Mouse (Mus musculus) gonadal fat pad, adult 2 months (tissue): ENCODE measurements around the gene Kdm4c. TPM values are rescaled to one million over a fixed set of nuclear protein-coding genes. Genes with fewer than 3 reads are reported as not detected.
"Not testable (repeated sequence)": the region's sequence is repeated elsewhere in the genome, so short reads cannot be mapped to it uniquely, and the experiment has no call there.

Experiments used
- DNase-seq: peaks from one replicate; pipeline ENCODE4 v3.0.0-alpha.2; 2012; ENCODE audit warnings: low read depth
- polyA plus RNA-seq: library from polyadenylated mRNA; depleted of rRNA; stranded (reverse); fragments of >200 nt; gene quantifications from 2 replicates; pipeline ENCODE4 v1.2.3, GENCODE M21; 2012; rRNA removed

The Kdm4c gene
- 3.3 and 4.2 TPM in 2 replicates for polyA plus RNA-seq

DNA sequence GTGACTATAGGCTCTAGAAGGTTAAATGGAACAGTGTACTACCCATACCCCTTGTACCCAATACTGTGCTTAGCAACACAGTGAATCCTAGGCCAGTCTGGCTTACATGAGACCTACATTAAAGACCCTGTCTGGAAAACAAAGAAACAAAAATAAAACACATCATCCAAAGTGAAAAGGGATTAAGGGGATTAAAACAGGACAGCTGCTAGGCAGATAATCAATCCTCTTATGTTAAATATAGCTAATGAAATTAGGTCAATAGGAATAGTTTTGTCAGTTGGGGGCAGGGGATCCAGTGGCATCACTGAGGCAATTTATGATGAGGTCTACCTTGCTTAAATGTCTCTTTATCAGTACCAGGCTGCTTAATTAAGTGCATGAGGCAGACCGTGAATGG is at the start of gene Kdm4c:
TSS of gene Kdm4c (plus strand) at position 322 of the 400 bp plus-strand sequence.
- DNase-seq, result no peak

DNA sequence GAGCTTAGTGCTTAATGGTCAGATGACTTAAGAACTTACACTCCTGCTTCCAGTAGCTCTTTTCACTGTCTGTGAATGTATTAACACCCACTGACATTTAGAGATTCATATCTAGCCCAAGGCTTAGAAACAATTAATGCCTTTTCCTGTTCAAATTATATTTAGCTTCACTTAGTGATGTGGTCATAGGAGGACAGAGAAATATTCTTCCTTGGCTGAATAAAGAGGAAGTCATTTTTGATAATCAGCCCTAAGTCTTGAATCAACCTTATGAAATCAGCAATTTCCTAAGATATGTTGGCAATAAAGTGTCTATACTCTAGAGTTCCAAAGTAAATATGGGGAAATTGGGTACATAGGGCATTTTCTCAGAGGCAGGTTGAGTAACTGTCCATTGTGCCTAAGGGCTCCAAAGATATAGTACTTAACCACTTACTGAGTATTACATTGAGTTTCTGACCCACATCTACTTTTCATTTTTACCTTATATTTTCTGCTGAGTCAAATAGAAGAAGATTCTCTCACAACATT is 41.0 kb upstream of the Kdm4c start:
- peak; percentile 79 for DNase-seq

DNA sequence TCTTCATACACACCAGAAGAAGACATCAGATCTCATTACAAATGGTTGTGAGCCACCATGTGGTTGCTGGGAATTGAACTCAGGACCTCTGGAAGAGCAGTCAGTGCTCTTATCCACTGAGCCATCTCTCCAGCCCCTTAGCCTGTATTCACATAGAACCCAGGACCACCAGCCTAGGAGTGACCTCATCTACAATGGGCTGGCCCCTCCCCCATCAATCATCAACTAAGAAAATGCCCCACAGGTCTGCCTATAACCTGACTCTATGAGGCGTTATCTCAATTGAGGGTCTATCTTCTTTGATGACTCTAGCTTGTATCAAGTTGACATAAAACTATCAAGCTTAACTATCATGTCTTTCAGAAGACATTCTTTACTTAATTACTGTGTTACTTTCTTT is 20.5 kb upstream of the Kdm4c start:
- not testable (repeated sequence) for DNase-seq

DNA sequence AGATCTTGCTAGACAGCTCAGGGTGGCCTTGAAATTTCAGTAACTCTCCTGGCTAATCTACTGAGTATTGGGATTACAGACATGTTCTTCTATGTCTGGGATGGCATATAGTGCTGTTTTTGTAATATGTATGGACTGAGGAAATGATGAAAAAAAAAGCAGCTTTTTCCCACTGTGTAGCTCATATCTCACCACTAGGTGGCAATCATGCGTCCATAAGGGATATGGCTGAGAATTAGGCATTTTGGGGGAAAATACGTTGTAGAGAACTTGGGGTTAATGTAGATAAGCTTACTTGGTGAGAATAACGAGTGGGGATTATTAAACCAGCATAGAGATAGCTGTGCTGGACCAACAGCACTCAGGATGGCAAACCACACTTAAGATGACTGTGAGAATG is 19.9 kb upstream of the Kdm4c start:
- no peak for DNase-seq

DNA sequence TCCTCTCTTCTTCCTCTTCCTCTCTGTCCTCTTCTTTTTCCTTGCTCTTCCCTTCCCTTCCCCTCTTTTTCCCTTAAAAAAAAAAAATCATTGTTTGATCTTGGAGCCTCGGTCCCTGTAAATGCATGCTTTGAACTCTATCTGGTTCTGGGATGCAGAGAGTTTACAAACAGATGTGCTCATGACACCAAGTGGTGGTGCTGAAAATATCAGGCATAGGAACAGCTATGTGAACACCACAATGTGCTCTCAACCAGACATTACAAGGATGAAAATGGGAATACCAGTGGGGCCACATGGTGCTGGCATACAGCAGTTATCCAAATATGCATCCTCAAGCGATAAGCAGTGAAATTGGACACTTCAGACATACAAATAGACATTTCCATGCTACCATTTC is 18.1 kb upstream of the Kdm4c start:
- no peak for DNase-seq

DNA sequence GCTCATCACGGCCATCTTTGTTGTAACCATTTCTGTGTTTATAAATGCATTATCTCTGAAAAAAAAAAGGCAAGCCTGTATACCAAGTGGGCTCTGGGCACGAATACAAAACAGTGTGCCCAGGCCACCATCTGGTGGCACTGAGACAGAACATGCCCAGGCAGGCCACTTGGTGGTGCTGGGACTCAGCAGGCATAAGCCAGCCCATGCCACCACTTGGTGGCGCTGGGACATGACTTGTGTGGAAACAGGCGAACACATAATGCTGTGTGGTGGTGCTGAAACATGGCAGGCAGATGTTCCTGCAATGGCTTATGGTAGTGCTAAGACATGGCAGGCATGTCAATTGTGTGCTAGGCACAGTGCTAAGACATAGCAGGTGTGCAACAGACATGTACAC is 11.3 kb upstream of the Kdm4c start:
- no peak for DNase-seq

DNA sequence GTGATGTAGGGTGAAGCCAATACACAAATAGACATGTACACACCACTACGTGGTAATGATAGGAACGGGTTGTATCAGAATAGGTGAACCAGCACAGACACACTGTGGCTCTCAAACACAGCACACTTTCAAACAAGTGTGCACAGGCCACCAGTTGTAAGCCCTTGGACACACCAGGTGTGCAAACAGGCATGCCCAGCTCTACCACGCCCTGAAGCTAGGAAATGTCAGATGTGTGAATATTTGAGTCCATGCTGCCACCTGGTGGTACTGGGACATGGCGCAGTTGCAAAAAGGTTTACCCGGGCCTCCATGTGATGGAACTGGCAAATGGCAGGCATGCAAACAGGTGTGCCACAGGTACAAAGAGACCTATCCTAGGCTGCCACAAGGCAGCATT is 10.9 kb upstream of the Kdm4c start:
- DNase-seq, result no peak

DNA sequence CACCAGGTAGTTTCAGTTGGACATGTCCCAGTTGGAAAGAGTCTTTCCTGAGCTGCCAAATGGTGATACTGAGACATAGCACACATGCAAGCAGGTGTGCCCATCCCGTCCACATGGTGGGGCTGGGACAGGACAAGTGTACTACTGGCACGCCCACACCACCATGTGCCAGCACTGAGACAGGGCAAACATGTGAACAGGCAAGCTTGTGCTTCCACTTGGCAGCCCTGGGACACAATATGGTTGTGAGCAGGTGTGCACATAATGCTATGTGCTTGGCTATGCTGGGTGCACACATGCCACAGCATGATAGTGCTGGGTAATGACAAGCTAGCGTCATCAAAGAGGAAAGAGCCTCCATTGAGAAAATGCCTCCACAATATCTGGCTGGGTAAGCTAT is 8.8 kb upstream of the Kdm4c start:
- no peak for DNase-seq

DNA sequence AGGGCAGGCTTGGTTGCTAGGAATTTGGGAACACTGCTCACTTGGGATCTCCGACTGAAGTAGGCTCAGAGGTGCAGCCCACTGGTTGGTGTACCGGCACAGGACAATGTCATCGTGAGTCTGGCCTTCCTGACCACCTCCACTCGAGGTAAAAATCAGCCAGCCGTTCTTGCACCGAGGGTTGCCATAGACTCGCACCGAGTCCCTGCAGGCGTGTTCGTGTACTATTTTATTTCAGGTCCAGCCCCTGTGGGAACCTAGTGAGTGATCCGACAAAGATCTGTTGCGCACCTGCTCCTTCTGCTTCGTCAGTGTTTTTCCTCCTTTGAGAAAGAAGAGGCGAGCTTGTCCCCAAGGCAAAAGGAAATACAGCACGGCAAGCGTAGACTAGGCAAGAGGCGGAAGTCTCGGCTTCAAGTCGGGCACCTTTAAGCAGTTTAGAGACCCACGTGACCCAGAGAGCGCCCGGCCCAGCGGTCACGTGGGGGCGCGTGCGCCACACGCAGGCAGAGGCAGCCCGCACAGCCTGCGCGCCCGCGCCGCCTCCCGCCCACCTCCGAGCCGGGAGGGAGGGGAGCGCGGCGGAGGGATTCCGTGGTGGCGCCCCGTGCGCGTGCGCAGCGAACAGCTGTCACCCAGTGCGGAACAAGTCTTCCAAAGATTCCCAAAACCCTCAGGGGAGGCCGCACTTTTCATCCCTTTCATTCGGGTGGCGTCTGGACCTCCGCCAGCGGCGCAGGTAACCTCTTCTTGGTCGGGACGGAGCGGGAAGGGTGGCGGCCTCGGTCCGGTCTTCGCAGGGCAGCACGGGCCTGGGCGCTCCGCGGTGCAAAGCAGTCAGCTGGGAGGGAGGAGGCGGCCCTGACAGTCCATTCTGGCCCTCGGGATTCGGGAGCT is 9.3 kb downstream of the Kdm4c start:
- peak; percentile 74 for DNase-seq

DNA sequence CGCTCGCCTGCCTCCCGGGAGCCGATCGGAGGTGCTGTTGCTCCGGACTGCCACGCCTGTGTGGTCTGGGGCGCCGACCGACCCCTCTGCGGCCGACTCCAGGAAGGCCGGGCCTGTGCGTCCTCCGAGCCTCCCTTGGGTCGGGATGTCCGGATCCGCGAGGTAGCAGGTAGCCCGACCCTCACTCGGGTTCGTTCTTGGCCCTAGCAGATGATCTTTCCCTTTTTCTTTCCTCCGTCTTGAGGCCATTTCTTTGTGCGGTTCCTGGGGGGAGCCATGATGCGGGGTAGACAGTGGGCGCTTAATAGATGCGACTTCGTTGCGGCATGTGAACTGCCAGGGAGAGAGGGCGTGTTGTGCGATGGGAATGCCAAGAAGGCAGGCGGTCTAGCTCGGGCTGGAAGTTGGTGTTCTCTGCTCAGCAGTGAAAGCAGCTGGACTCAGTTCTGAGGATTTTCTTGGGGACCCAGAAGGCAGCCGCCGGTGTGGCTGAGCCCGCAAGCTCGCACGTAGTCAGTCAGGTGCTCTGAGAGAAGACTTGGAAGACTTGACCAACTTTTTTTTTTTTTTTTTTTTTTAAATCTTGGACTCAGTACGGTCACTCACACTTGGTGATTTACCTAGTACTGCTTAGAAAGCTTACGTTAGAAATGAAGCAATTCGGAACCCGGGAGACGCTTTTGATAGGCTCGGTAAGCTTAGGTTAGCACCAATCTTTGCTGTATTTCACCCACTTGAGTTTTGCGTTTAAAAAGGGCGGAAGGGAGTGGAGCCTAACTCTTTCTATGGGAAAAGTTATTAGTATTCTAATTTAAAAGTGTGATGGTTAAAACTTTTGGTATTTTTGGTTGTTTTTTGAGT is 10.2 kb downstream of the Kdm4c start:
- no peak for DNase-seq

DNA sequence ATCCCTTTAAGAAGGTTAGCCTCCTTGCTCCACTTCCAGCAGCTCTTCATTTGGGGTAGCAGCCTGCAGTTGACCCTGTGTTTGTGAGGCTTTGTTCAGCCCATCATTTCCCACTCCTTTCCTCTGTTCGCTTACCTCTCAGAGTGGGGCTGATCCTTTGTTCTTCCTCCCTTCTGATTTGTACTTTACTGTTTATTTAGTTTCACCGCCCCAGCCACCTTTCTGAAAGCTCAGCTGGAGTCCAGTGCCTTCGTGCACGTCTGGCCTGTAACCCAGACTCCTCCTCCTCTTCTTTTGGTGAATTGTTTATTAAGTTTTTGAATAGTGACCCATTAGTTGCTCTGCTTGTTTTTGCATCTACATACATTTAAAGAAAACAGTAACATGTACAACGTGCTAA is 15.6 kb downstream of the Kdm4c start:
- no peak for DNase-seq

DNA sequence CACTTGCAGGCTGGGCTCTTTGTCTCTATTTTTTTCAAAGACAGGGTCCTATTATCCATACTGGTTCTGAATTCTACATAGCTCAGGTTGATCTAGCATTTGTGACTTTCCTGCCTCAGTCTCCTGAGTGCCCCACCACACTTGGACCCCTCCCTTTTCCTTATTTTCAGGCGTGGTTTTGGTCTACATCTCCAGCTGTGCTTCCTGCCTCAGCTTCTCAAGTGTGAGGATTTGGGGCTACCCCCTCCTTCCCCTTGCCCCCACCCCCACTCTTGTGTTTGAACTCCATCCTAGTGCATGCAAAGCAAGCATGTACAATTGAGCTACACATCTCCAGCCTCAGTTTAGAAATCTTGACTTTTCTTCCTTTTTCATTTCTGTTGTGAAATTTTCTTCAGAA is 16.2 kb downstream of the Kdm4c start:
- no peak for DNase-seq

DNA sequence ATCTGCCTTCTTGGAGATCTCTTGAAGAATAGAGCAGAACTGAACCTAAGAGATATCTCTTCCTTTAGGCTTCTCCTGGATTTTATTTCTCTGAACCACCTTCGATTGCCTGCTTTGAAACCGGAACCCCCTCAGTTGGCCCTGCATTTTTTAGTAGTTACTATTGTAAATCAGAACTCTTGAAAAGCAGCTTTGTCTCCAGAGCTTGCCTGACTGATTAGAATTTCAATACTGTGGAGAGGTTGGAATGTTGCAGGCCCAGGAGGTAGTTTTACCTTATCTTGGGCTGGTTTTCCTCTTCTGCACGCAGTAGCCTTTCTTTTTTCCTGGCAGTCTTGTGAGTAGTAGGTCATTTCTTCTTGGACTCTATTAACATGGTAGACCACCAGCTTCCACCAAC is 17.0 kb downstream of the Kdm4c start:
- DNase-seq, result no peak

DNA sequence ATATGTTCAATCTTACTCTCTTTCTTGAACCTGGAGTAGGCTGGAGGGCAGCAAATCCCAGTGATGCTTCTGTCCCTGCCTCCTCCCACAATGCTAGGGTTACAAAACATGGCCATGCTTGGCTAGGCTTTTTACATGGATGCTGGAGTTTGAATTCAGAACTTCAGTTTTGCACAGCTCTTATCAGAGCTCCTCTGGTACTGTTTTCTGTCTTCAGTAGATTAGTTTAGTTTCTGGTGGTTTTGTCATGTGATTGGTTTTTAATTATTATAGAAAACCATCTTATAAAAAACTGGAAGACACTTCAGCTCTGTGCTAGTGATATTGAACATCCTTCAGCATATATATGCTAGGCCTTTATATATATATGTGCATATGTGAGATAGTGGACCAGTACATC is 19.6 kb downstream of the Kdm4c start:
- DNase-seq, result no peak

DNA sequence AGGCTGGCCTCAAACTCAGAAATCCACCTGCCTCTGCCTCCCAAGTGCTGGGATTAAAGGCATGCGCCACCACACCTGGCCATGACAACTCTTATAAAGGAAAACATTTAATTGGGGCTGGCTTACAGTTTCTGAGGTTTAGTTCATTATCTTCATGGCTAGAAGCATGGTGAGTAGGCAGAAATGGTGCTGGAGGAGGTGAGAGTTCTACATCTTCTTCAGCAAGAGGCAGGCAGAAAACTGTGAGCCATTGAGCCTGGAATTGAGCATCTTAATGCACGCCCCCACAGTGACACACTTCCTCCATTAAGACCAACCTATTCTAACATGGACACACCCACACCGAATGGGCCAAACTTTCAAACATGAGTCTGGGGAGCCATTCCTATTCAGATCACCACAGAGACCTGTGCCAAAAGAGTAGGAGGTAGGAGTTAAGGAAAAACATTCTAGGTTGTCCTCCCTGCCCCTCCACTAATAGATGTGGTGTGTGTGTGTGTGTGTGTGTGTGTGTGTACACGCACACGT is 22.2 kb downstream of the Kdm4c start:
- DNase-seq, result no peak

DNA sequence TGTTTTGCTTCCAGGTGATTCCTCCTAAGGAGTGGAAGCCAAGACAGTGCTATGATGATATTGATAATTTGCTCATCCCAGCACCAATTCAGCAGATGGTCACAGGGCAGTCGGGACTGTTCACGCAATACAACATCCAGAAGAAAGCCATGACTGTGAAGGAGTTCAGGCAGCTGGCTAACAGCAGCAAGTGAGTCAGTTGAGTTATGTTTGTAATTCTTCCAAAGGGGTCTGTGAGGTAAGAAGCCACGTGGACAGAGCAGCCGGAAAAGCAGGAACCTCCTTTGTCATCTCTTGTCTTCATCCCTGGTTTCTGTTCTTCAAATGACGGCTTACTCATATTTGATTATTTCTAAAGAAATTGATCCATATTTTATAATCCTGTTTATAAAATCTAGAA is 28.9 kb downstream of the Kdm4c start:
- no peak for DNase-seq

DNA sequence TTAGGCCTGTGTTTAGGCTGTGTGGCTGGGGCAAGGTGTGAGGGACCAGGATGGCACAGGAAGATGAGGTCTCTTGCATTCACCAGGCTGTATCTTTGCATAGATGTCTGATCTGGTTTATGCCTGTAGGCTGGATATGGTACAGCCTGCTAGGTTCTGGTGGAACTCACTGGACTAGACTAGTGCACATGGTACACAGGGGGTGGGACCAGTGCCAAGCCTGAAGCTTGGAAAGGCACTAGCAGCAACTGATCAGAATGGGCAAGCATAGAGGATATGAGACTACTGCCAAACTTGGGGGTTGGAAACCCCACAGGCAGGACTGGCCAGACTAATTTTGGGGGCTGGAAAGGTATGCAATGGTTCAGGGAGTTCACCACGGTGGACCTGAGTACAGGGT is 35.2 kb downstream of the Kdm4c start:
- DNase-seq, result no peak

DNA sequence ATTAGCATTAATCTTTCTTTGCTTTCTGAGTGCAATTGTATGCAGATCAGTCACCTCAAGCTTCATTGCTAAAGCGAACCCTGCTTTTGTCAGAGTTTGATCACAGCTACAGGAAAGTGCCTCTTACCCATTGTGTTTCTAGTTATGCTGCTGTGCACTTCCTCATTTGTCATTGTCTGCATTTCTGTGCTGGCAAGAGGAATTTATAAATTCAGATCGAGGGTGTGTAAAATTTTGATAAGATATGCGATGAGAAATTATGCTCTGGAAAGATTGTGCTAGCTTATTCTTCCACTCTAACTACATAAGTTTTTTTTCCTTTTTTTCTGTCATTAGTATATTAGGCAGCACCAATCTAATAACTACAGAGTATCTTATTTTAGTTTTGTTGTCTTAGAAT is 37.9 kb downstream of the Kdm4c start:
- DNase-seq, result no peak

DNA sequence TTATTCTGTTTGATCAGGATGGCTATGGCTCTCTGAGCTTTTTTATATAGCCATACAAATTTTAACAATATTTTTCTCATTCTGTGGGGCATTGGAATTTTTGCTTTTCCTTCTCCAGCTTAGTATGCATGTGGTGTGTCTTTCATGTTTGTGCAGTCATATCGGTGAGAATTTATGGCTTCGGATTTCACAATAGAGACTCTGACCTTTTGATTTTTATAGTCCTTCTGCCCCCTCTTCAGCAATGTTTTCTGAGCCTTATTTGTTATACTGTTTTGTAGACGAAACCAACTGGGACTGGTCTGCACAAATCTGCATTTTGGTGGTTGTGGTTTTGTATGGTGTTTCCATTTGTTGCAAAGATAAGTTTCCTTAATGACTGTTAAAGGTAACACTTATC is 45.6 kb downstream of the Kdm4c start:
- no peak for DNase-seq

DNA sequence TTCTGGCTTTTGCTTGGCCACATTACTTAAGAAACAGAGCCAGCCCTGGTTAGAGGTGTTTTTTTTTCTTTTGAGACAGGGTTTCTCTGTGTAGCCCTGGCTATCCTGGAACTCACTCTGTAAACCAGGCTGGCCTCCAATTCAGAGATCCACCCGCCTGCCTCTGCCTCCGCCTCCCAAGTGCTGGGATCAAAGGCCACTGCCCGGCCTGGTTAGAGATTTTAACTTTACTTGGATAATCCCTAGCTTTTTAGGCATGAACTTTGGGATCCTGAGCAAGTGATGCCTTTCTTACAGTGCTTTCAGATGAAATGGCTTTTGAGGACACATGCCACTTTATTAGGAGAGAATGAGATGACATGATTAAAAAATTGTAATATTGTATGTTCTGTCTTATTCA is 52.4 kb downstream of the Kdm4c start:
- no peak for DNase-seq

DNA sequence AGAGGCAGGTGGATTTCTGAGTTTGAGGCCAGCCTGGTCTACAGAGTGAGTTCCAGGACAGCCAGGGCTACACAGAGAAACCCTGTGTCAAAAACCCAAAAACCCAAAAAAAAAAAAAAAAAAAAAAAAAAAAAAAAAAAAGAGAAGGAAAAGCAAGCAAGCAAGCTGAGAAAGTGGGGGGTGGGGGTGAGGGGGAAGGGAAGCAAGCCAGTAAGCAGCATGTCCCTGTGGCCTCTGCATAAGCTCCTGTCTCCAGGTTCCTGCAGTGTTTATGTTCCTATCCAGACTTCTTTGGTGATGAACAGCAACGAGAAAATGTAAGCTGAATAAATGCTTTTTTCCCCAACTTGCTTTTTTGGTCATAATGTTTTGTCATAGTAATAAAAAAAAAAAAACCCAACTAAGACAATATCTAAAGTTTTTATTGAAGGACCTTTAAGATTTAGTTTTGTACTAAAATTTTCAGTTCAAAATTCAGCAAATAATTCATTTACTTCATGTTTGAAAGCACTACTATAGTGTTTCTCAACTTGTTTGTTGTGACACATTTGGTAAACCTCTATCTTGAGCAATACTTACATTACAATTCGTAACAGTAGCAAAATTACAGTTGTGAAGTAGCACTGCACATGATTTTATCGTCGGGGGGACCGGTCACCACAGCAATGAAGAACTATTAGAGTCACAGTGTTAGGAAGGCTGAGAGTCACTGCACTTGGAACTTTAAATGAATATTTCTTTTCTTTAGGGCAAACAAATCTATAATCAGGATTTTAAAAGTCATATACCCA is 63.2 kb downstream of the Kdm4c start:
- no peak for DNase-seq

DNA sequence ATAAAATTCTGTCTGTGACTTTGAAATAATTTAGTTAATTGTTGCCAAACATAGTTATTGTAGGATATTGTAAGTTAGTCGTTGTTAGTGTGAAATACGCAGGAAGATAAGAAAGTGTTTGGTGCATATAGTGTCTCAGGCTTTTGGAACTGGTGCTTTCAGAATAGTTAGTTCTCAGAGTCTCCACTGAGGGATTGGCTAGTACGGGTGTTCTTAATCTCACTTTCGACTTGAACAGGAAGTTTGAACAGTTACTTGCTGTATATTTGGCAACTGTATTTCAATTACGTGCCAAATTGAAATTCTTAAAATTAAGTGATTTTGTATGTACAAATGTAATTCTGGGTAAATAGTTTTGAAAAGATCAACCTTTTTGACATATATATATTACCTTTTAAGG is 68.8 kb downstream of the Kdm4c start:
- no peak for DNase-seq
